Mouse (Mus musculus) gonadal fat pad, adult 2 months (tissue): ENCODE measurements around the gene Ptch2. TPM values are rescaled to one million over a fixed set of nuclear protein-coding genes. Genes with fewer than 3 reads are reported as not detected.

Experiments
- DNase-seq: peaks from one replicate; pipeline ENCODE4 v3.0.0-alpha.2; 2012; ENCODE audit warnings: low read depth
- polyA plus RNA-seq: library from polyadenylated mRNA; depleted of rRNA; stranded (reverse); fragments of >200 nt; gene quantifications from 2 replicates; pipeline ENCODE4 v1.2.3, GENCODE M21; 2012

The Ptch2 gene
- polyA plus RNA-seq, 1 experiment = 44.5 TPM

DNA sequence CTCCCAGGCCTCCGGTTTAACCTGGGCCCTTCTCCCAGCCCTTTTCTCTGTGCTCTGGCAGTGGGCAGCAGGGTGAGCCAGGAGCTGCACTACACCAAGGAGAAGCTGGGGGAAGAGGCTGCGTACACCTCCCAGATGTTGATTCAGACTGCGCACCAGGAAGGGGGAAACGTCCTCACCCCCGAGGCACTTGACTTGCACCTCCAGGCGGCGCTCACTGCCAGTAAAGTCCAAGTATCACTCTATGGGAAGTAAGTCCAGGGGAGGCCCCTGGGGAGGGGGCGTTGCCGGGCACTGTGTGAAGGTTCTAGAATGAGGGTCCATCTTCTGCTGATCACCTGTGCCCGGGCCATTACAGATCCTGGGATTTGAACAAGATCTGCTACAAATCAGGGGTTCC is 8.8 kb downstream of the Ptch2 start:
- no peak for DNase-seq

DNA sequence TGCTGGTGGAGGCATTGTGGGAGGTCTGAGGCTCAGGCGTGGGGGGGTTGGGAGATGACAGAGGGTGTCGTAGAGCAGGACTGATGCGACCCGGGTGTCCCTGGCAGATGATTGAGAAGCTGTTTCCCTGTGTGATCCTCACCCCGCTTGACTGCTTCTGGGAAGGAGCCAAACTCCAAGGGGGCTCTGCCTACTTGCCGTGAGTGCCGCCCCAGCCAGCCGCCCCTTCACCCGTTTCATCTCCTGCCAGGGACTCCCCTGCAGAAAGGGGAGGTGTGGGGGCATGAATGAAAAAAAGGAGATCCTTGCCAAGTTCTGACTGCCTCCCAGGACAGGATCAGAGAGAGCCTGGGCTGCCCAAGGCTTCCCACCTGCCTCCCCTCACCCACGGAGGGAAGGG is 9.3 kb downstream of the Ptch2 start:
- no peak for DNase-seq

DNA sequence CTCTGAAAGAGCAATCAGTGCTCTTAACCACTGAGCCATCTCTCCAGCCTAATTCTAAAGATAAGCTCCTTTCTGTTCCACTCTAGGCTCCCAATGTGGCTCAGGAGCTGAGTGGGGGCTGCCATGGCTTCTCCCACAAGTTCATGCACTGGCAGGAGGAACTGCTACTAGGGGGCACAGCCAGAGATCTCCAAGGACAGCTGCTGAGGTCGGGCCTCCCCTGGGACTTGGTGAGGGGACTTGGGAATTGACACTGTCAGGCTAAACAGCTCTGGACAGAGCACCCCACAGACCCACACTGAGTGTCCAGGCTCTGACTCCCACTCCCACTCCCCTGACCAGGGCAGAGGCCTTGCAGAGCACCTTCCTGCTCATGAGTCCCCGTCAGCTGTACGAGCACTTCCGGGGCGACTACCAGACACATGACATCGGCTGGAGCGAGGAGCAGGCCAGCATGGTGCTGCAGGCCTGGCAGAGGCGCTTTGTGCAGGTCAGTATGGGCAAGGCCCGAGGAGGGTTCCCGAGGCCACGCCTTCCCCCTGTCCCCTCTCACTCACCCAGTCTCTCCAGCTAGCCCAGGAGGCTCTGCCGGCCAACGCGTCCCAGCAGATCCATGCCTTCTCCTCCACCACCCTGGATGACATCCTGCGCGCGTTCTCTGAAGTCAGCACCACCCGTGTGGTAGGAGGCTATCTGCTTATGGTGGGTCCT is 12.1 kb downstream of the Ptch2 start:
- no peak for DNase-seq

DNA sequence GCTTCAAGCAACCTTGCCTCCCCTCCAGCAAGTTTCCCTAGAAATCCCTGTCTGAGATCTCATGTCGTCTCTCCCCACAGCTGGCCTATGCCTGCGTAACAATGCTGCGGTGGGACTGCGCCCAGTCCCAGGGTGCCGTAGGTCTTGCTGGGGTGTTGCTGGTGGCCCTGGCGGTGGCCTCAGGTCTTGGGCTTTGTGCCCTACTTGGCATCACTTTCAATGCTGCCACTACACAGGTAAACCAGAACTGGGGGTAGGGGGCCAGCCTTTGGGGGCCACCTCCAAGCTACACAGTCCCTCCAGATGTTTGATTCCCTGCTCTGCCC is 12.6 kb downstream of the Ptch2 start:
- DNase-seq = no peak

DNA sequence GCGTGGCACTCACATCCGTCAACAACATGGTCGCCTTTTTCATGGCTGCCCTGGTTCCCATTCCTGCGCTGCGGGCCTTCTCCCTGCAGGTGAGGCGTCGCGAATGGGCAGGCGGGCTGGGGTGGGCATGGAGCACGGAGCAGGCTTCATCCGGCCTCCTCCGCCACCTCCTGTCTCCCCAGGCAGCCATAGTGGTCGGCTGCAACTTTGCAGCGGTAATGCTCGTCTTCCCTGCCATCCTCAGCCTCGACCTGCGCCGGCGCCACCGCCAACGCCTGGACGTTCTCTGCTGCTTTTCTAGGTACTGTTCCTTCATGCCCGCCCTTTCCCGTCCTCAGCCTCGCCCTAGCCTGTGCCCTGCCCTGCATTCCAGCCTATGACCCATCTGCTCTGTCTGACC is 13.5 kb downstream of the Ptch2 start:
- no peak for DNase-seq

DNA sequence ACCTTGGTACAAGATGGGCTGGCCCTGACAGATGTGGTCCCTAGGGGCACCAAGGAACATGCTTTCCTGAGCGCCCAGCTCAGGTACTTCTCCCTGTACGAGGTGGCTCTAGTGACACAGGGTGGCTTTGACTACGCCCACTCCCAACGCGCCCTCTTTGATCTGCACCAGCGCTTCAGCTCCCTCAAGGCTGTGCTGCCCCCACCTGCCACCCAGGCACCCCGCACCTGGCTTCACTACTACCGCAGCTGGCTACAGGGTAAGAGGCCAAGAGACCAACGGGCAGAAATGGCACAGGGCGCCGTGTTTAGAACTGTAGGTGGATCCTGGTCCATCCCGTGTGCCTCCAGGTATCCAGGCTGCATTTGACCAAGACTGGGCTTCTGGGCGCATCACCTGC is 14.4 kb downstream of the Ptch2 start:
- DNase-seq = no peak

DNA sequence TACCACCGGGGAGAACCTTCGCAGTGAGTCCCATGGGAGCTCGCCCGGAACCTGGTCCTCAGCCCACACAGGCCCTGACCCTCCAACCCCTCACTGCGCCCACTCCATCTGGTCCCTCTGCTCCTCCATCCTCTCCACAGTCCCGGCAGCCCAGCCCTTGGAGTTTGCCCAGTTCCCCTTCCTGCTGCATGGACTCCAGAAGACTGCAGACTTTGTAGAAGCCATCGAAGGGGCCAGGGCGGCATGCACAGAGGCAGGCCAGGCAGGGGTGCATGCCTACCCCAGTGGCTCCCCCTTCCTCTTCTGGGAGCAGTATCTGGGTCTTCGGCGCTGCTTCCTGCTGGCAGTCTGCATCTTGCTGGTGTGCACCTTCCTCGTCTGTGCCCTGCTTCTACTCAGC is 15.1 kb downstream of the Ptch2 start:
- no peak for DNase-seq

DNA sequence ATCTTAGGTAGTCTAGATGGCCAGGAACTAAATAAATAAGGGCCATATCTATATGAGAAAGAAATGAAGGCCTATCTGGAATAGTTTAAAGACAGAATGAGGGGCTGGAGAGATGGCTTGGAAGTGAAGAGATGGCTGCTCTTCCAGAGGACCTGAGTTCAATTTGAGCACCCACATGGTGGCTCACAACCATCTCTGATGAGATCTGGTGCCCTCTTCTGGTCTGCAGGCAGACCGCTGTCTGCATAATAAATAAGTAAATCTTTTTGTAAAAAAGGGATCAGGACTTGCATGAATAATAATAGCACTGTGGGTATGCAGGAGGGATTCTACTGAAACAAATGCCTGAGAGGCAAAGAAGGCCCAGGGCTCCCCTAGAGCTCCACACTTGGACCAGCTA is 17.4 kb downstream of the Ptch2 start:
- no peak for DNase-seq

DNA sequence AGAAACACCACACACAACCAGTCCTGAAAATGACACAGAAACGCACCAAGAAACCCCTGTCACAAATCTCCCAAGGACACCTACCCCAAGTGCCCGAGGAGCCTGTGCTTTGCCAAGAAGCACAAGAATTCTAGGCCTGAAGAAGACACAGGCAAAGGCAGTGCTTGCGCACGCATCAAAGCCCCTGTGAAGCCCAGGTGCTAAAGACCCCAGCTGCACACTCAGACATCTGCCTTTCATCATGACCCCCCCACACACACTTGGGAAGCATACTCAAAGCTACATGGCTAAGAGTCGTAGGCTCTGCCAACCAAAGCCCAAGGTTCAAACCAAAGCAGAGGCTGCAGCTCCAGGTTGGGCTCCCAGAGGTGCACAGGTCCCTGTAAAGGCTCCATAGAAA is 19.7 kb downstream of the Ptch2 start:
- DNase-seq = no peak

DNA sequence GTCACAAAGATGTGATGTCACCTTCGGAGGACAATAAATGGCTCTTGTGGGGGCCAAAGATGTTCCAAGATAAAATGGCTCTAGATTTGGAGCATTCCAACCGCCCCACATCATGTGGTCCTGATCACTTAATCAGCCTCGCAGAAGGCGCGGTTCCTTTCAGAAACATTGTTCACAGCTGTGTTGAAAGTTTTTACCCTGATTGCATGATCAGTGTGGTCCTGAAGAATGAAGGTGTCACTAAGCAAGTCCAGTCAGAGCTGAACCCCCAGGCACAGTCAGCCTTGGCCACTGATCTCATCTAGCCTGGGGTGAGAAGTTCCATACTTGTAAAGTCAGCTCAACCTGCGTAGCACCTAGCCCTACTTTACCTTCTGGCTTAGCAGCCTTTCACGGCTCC is 22.1 kb downstream of the Ptch2 start:
- DNase-seq = no peak

DNA sequence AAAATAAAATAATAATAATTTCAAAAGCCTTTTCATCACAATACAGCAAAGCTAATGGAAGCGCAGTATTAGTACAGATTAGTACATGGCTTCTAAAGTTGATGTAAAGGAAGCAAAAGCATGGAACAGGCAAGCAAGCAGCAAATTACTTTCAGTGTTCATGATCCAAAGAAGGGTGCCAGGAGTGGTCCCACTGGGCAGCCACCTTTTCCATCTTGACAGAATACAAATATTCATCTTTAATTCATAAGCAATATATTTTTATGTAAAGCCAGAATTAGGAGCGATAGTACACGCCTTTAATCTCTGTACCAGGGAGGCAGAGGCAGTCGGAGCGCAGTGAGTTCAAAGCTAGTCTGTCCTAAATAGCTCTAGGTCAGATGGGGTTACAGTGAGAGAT is 23.8 kb downstream of the Ptch2 start:
- no peak for DNase-seq

DNA sequence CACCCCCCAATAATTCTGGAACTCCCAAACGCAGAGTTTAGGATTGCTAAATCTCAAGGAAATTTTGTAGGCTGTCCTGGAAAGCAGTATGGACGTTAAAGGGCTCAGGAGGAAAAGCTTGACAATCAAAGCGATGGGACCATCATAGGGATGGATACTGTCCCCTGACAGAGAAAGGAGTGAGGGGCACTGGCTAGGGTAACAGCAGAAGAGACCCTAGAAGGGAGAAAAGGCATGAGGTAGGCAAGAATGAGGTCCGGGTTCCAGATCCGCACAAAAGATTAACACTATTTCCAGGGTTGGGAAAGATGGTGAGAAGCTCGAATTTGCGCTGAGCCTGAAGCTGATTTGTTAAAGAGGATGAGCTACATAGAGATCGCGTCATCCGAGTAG is 24.2 kb downstream of the Ptch2 start:
- DNase-seq = no peak

DNA sequence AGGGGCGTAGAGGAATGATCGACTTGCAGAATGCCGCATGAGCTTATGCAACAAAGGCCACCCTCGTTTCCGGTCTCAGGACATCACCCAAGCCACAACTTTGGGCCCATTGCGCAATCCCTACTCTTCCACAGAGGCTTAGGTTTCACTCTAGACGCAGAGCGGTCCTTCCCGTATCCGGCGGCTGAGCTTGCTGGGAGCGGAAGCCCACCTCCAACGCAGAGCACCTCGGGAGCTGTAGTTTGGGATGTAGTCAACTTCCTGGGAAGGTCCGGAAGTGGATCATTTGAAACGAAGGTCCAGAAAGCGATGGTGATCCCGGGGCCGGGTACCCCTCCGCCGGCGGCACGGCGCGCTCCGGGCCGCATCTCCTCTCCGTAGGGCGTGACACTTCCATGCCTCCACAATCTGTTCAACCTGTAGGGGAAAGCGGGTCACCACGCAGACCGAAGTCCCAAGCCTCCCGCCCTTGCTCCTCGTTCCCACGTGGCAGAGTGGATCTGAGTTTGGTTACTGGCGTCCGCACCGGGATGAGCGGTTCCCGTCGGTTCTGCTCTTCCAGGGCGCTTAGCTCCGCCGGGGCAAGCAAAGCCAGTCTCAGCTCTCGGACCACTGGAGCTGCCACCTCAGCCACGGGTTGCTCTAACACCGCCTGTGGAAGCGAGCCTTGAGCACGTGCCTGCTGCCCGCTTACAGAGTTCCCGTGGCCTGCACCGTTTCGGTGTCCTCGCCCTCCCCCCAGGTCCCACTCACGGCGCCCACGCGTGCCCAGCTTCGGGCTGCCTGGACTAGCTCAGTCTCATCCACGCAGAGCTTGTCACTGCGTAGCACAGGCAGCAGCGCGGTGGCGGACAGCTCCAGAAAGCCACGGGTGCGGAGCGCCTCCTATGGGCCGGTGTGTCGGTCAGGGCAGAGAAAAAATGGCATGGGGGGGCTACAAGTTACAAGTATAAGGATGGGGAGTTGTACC is 24.9 kb downstream of the Ptch2 start:
- DNase-seq = no peak

DNA sequence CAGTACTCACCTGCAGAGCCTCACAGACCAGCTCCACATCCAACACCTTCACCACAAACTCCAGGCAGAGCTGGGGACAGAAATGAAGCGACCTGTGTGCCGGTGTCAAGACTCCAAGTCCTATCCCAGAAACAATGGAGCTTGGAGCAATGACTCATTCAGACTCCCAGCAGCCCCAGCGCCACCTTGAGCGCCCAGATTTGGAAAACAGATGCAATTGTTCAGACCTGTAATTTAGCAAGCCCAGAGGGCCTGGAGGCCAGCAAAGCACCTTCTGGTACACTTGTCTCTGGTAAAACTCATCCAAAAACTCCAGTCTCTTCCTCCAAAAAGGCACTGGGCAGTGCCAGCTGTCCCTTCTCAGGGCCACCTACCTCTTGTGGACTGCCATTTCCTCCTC is 26.3 kb downstream of the Ptch2 start:
- no peak for DNase-seq

DNA sequence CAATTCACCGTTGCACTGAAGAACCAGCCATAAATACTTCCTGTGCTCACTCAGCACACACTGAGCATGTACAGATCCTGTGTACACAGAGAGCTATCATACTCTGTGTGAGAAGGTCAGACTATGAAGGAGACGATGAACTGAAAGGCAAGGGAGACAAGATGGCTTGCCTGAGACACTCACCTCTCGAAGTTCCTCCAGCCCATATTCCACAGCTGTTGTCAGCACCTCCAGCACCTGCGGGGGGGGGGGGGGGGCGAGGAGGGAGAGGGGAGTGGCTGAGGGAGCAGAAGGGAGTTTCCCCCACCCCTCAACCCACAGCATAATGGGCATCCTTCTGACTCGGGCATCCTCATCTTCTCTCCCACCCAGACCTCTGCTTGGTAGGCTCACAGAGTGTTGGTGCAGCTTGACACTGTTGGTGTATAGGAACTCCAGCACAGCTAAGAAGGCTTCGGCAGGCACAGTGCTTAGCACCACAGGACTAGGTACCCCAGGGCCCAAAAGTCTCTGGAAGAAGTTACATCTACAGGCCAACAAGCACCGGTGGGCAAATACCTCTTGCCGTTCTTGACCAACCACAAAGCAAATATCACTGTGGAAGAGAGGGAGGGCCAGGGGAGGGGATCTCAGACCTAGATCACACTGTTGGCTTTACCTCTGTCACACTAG is 27.8 kb downstream of the Ptch2 start:
- no peak for DNase-seq

DNA sequence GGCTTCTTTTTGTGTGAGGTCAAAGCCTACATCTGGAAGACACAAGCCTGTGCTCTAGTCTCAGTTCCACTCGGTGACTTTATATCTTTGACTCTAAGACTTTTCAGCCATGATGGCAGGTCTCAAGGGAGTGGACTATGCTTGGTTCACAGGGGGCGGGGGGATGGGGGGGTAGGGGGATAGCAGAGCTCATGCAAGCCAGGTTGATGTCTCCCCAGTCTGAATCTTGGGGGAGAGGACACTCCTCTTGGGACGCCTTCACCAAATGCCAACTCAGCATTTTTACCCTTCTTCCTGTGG is 28.3 kb downstream of the Ptch2 start:
- DNase-seq = no peak

DNA sequence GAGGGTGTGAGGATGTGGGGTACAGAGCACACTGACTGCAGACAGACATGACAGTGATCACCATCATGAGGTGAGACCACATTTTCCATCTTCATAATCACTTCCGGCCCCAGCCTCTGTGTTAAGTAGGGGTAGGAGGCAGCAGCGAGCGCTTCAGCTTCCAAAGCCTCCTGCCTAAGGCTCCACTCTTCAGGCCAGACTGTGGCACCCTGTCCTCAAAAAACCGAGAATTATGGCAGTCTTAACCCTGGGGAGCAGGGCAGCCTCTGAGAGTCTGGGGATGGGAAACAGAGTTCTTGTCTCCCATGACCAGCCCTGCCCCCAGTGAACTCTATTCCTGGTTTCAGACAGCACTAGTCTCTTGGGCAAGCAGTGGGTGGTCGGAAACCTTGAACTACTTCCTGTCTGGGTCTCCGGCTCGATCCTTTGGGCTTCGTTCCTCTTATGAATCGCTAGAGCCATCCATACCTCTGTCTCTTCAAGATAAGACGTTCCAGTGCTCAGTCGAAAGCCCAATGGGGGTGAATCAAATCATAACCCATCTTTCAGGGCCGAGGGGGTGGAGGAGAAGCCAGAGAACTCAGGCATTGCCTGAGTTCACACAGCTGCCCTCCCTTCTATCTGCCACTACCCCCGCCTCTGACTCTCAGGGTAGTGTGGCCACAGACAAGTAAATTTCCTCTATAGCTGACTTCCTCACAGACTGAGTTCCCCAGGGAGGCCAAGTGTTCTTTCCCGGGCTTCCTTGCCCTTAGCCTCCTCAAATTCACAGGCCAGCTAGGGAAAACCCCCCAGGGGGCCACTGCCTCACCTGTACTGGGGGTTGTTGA is 28.9 kb downstream of the Ptch2 start:
- no peak for DNase-seq

DNA sequence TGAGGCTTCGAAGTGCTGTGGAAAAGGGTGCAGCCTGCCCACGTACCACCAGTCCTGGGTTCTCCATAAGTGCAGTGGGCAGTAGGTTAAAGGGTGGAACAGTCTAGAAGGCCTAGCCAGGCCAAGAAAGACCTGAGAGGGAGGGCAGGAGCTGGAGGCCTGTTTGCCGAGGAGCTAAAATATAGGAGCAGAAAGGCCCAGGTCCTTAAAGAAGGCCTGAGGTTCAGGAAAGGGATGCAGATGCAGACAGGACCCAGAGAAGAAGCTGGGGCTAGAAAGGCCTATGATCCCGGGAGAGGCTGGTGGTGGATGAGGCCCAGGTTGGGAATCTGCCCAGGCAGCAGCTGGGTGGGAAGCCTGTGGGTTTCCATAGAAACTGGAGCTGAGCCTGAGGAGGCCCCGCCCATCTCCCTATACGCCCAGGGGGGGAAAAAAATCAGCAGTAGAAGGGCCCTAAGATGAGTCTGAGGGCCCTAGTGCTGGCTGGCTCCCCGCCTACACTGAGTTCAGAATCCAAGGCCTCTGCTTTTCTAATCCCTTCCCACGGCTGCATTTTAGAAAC is 29.6 kb downstream of the Ptch2 start, which contains the start of gene Btbd19:
TSS of gene Btbd19 (minus strand) at position 378 of the 562 bp plus-strand sequence.
- no peak for DNase-seq

DNA sequence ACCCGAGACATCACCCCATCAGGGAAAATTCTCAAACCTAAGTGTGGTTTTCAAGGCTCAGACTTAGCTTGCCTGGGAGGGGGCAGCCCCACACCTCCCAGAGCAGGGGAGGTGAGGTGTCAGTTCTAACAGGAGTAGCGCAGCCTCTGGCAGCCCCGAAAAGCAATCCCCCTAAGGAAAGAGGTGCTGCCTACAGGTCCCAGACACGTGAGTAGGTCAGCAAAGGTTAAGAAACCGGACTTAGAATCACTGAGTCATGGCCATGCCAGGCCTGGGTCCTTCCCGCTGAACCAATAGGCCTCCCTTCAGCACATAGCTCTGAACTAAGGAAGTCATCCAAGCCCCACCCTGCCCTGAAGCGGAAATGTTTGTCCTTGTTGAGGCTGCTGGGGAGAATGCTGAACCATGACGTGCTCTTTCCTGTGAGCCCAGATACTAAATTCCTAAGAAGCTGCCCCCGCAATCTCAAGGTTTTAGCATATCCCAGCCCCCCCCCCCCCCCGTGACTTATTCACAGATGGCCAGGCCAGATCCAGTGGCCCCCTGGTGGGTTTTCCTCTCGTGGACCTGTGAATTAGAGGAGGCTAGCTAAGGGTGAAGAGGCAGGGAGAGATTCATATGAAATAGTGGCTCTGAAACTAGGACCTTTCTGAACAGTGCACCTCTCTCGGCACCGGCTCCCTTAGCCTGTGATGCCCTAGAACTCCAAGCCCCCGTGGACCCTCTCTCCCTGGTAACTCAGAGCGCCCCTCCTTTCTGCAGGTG is 30.2 kb downstream of the Ptch2 start:
- DNase-seq = no peak

DNA sequence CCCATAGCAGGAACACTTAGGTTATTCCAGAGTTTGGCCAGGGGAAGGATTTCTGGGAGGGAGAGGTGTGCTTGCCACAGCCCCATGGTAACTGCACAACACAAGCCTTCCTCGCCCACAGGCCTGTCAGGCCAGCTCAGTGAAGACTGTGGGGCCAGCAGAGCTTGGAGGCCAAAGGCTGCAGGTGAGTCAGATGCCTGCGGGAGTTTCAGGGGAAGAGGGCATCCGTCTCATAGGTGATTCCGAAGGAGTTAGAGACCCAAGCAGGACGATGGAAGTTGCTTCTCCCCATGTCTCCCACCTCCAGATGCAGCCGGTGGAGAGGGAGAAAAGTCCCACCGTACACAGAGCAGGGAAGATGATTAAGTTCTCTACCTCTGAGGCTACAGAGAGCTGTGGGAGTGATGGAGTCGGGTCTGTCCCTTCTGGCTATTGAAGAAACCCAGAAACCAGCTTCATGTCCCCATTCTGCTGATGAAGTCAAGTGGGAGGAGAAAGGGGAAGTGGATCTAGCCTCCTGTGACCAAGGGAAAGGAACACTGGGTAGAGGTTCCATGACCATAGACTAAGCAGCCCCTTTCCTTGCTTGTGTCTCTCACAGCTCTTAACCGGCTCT is 30.9 kb downstream of the Ptch2 start, which contains the start of gene Tctex1d4:
TSS of gene Tctex1d4 (plus strand) at position 120 of the 616 bp plus-strand sequence.
- no peak for DNase-seq
